Mouse (Mus musculus) intestine, embryonic 14.5 days (tissue): ENCODE results near the gene Ift122. TPM values are rescaled to one million over a fixed set of nuclear protein-coding genes. Genes with fewer than 3 reads are reported as not detected.

ENCODE experiments used
- ATAC-seq: fragments of 200-750 bp; cut with Nextera tagmentation; replicated peaks from 2 replicates; pipeline ENCODE4 v1.8.0; 2017; ENCODE audit warnings: low read depth, moderate number of reproducible peaks, moderate TSS enrichment, moderate library complexity; ENCODE audit not compliant: low FRiP score, low TSS enrichment
- DNase-seq: peaks from one replicate; pipeline ENCODE4 v3.0.0-alpha.2; 2018; ENCODE audit warnings: low spot score
- H3K27ac ChIP-seq: fragments of 300-500 bp; sonication (generic); 2 replicates; pipeline ENCODE4 v1.5.1; 2014; ENCODE audit warnings: low read depth, mild to moderate bottlenecking, control low read depth
- H3K27me3 ChIP-seq: fragments of 300-500 bp; sonication (generic); replicated peaks from 2 replicates; pipeline ENCODE4 v1.6.1; 2014; ENCODE audit warnings: low read length, control low read depth; ENCODE audit not compliant: control insufficient read depth, insufficient read depth
- H3K36me3 ChIP-seq: fragments of 300-500 bp; sonication (generic); 2 replicates; pipeline ENCODE4 v1.6.1; 2014; ENCODE audit warnings: low read length, control low read depth; ENCODE audit not compliant: control insufficient read depth, insufficient read depth
- H3K4me1 ChIP-seq: fragments of 300-500 bp; sonication (generic); replicated peaks from 2 replicates; pipeline ENCODE4 v1.6.1; 2014; ENCODE audit warnings: low read length, control low read depth, mixed read lengths; ENCODE audit not compliant: control insufficient read depth, insufficient read depth
- H3K4me2 ChIP-seq: fragments of 300-500 bp; sonication (generic); 2 replicates; pipeline ENCODE4 v1.6.1; 2014; ENCODE audit warnings: low read length
- H3K4me3 ChIP-seq: fragments of 300-500 bp; sonication (generic); 2 replicates; pipeline ENCODE4 v1.5.1; 2014; ENCODE audit warnings: low read depth, low read length, control low read depth, mixed read lengths
- H3K9ac ChIP-seq: fragments of 300-500 bp; sonication (generic); 2 replicates; pipeline ENCODE4 v1.6.1; 2014; ENCODE audit warnings: mild to moderate bottlenecking, low read length
- H3K9me3 ChIP-seq: fragments of 300-500 bp; sonication (generic); 2 replicates; pipeline ENCODE4 v1.6.1; 2016; ENCODE audit warnings: low read length, control low read depth; ENCODE audit not compliant: control insufficient read depth
- WGBS: fragments of 180-500 bp; shearing (Covaris S2); extraction: QIAGEN DNeasy Blood & Tissue Kit; methylation state at CpG from one replicate; pipeline ENCODE4 v1.1.7; 2014; 5-methylcytosine and 5-hydroxymethylcytosine counted together
- polyA plus RNA-seq: library from polyadenylated mRNA; unstranded; fragments of >200 nt; fragmentation: Nextera tagmentation; extraction: Ambion mirVana; gene quantifications from 2 replicates; pipeline ENCODE4 v1.2.1, GENCODE M21; 2014

Ift122 gene
- polyA plus RNA-seq, 1 experiment from 2014 or later = 18.4 TPM

- Histone ChIP-seq H3K4me2 (no peak overlapping the region), H3K9ac (no peak overlapping the region), H3K9me3 (no peaks in the 10 kb centered on the region), H3K4me1 (no peaks in the 10 kb centered on the region; the same call in 1 of the 2 replicates), H3K27ac (no peak overlapping the region), H3K4me3 (no peak overlapping the region), H3K36me3 (peaks cover 36% of the 10 kb centered on the region), H3K27me3 (no peaks in the 10 kb centered on the region)
- 72% methylated on average over 6 of the region's 6 CpGs for WGBS
- DNase-seq (no peak), ATAC-seq (no peak)
These were observed 25.4 kb downstream of the Ift122 start for GRCm38 (mm10) chr6:115878694-115879093.

GRCm38 (mm10) chr6:115879736-115880135 lies 26.5 kb downstream of the Ift122 start:
- H3K27ac ChIP-seq = no peak overlapping the region
- no peaks in the 10 kb centered on the region; the same call in 1 of the 2 replicates for H3K4me1 ChIP-seq
- ATAC-seq (no peak), DNase-seq (no peak)
- H3K9ac ChIP-seq = no peak overlapping the region
- no peaks in the 10 kb centered on the region for H3K9me3 ChIP-seq
- H3K36me3 ChIP-seq = peaks cover 39% of the 10 kb centered on the region
- WGBS = 68% methylated on average over 6 of the region's 6 CpGs
- no peak overlapping the region for H3K4me2 ChIP-seq
- no peak overlapping the region for H3K4me3 ChIP-seq
- no peaks in the 10 kb centered on the region for H3K27me3 ChIP-seq

DNA sequence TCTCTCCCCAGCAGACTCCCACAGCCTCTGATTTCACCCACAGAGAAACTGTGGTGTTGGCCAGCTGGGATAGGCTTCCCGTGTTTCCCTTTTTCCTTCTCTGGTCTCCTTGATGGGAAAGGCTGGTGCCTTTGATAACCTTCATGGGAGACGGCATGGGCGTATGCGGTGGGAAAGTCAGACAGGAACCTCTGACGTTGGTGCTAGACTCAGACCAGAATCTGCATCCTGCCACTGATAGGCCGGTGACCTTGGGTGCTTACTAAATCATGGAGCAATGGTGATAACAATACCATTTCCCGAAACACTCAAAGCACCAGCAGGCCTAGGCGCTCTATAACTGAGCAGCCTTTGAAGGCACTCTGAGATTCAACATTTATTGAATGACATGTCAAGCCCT lies 27.5 kb downstream of the Ift122 start:
- Histone ChIP-seq H3K36me3 (peaks cover 38% of the 10 kb centered on the region), H3K9me3 (no peaks in the 10 kb centered on the region), H3K9ac (no peak overlapping the region), H3K27me3 (no peaks in the 10 kb centered on the region), H3K4me1 (no peaks in the 10 kb centered on the region; the same call in 1 of the 2 replicates), H3K4me2 (no peak overlapping the region), H3K4me3 (no peak overlapping the region), H3K27ac (0 out of 2 replicates have a peak overlapping the region, but pooled peaks have one; percentile 9)
- DNase-seq (no peak), ATAC-seq (no peak)
- 82% methylated on average over 8 of the region's 8 CpGs for WGBS

- Histone ChIP-seq H3K36me3 (peaks cover 46% of the 10 kb centered on the region), H3K4me1 (no peaks in the 10 kb centered on the region; the same call in 1 of the 2 replicates), H3K4me3 (no peak overlapping the region), H3K27me3 (no peaks in the 10 kb centered on the region), H3K9ac (no peak overlapping the region), H3K9me3 (peaks cover 6% of the 10 kb centered on the region; the same call in 1 of the 2 replicates), H3K4me2 (no peak overlapping the region), H3K27ac (no peak overlapping the region)
- ATAC-seq (no peak), DNase-seq (no peak)
These were observed 30.7 kb downstream of the Ift122 start for GRCm38 (mm10) chr6:115884018-115884417.

- peaks cover 45% of the 10 kb centered on the region for H3K36me3 ChIP-seq
- 64% methylated on average over 4 of the region's 4 CpGs for WGBS
- no peak overlapping the region for H3K9ac ChIP-seq
- peaks cover 6% of the 10 kb centered on the region; the same call in 1 of the 2 replicates for H3K9me3 ChIP-seq
- H3K4me3 ChIP-seq = no peak overlapping the region
- no peak overlapping the region for H3K4me2 ChIP-seq
- H3K4me1 ChIP-seq = peaks cover 15% of the 10 kb centered on the region
- H3K27ac ChIP-seq = no peak overlapping the region
- no peaks in the 10 kb centered on the region for H3K27me3 ChIP-seq
- ATAC-seq = 0 out of 2 replicates have a peak, but pooled peaks have one; percentile 28
- no peak for DNase-seq
These were observed 33.6 kb downstream of the Ift122 start for GRCm38 (mm10) chr6:115886894-115887293.

GRCm38 (mm10) chr6:115888296-115888695 lies 35.0 kb downstream of the Ift122 start:
- ATAC-seq = no peak
- DNase-seq = no peak
- Histone ChIP-seq H3K27ac (no peak overlapping the region), H3K4me2 (no peak overlapping the region), H3K4me3 (no peak overlapping the region), H3K27me3 (no peaks in the 10 kb centered on the region), H3K36me3 (peaks cover 50% of the 10 kb centered on the region), H3K4me1 (peaks cover 21% of the 10 kb centered on the region), H3K9ac (no peak overlapping the region), H3K9me3 (peaks cover 6% of the 10 kb centered on the region; the same call in 1 of the 2 replicates)
- WGBS = 93% methylated on average over 3 of the region's 3 CpGs

DNA sequence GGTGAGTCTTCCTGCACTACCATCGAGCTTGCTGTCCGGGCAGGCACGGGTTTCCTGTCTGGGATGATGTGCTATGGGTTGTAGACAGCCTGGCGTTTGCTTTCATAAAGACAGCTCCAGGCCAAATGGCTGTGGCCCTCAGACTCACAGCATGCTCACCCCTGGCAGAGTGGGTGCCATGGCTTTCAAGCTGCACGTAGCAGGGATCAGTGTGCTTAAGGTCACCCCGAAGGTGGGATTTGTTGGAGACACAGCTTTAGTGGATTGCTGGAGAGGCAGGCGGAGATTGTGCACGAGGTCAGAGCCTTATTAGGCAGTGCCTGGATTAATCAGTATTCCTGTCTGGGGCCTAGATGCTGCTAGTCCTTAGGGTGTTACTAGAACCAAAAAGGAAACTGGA lies 37.3 kb downstream of the Ift122 start:
- no peak overlapping the region for H3K4me3 ChIP-seq
- no peaks in the 10 kb centered on the region for H3K27me3 ChIP-seq
- ATAC-seq (no peak), DNase-seq (no peak)
- H3K27ac ChIP-seq = peak overlapping the region; percentile 82
- H3K4me1 ChIP-seq = peaks cover 21% of the 10 kb centered on the region
- H3K4me2 ChIP-seq = no peak overlapping the region
- WGBS = 80% methylated on average over 8 of the region's 8 CpGs
- H3K9me3 ChIP-seq = peaks cover 6% of the 10 kb centered on the region; the same call in 1 of the 2 replicates
- H3K36me3 ChIP-seq = peaks cover 58% of the 10 kb centered on the region
- no peak overlapping the region for H3K9ac ChIP-seq

DNA sequence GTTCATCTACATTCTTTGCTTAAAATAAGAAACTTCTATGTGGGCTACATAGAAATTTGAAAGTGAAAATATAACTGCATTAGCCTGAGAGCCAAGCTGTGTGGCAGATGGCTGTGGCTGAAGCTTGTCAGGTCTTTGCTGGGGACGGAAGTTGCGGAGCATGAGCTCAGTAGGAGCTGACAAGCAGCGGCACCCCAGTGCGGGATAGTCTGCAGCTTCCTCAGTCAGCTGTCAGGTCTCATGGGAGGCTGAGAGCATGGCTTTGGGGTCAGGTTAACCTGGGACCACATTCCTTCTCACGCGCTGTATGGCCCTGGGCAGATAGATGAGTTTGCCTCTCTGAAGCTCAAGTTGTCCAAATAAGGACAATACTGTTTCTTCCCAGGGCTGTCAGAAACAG lies 37.8 kb downstream of the Ift122 start:
- peaks cover 21% of the 10 kb centered on the region for H3K4me1 ChIP-seq
- peak; percentile 57 for DNase-seq
- no peak overlapping the region for H3K4me2 ChIP-seq
- H3K9ac ChIP-seq = no peak overlapping the region
- H3K9me3 ChIP-seq = peaks cover 6% of the 10 kb centered on the region; the same call in 1 of the 2 replicates
- peak overlapping the region; percentile 82 for H3K27ac ChIP-seq
- WGBS = 29% methylated on average over 6 of the region's 6 CpGs
- no peak overlapping the region for H3K4me3 ChIP-seq
- no peaks in the 10 kb centered on the region for H3K27me3 ChIP-seq
- H3K36me3 ChIP-seq = peaks cover 58% of the 10 kb centered on the region
- peak; percentile 51; the same call in 1 of the 2 replicates for ATAC-seq

GRCm38 (mm10) chr6:115891497-115892061 lies 38.3 kb downstream of the Ift122 start:
- Histone ChIP-seq H3K9me3 (peaks cover 6% of the 10 kb centered on the region; the same call in 1 of the 2 replicates), H3K27me3 (no peaks in the 10 kb centered on the region), H3K4me3 (no peak overlapping the region), H3K36me3 (peaks cover 59% of the 10 kb centered on the region), H3K9ac (no peak overlapping the region), H3K27ac (peak overlapping the region; percentile 82), H3K4me2 (no peak overlapping the region), H3K4me1 (peaks cover 21% of the 10 kb centered on the region)
- 43% methylated on average over 8 of the region's 8 CpGs for WGBS
- DNase-seq (peak; percentile 74), ATAC-seq (peak; percentile 24)
